Mouse (Mus musculus): ENCODE measurements at regions not wholly inside any gene's neighbourhood (a gene's known extent, or its start where the extent isn't known, plus 50 kb on each side); places are given as distances from the start of the nearest gene placed in this dataset.
A peak's percentile ranks its signal among the peaks of the same experiment; 100 is the strongest.

GRCm38 (mm10) chr6:95006485-95006884, 110.6 kb upstream of the Kbtbd8 start:
- 75% methylated on average over 2 of the region's 2 CpGs for WGBS
- no peak overlapping the region for H3K27ac ChIP-seq (ENCODE audit: low read length)
- no peaks in the 10 kb centered on the region for H3K4me1 ChIP-seq (ENCODE audit: control insufficient read depth, insufficient read depth, low read length)
- H3K27me3 ChIP-seq (ENCODE audit: control insufficient read depth, insufficient read depth, low read depth, low read length) = no peaks in the 10 kb centered on the region
- H3K9ac ChIP-seq (ENCODE audit: low read depth, low read length) = no peak overlapping the region
- no peaks in the 10 kb centered on the region for H3K36me3 ChIP-seq (ENCODE audit: control insufficient read depth, insufficient read depth, low read length)
- ATAC-seq = no peak
- H3K4me3 ChIP-seq (ENCODE audit: low read depth, low read length) = no peak overlapping the region
- no peak overlapping the region for H3K4me2 ChIP-seq (ENCODE audit: low read length)
- no peaks in the 10 kb centered on the region for H3K9me3 ChIP-seq (replicated peaks; ENCODE audit: control insufficient read depth, low read length, poor library complexity, severe bottlenecking)

- Histone ChIP-seq H3K36me3 (ENCODE audit: control insufficient read depth, insufficient read depth, low read length) (no peaks in the 10 kb centered on the region), H3K9me3 (replicated peaks; ENCODE audit: control insufficient read depth, low read length, poor library complexity, severe bottlenecking) (no peaks in the 10 kb centered on the region), H3K27me3 (ENCODE audit: control insufficient read depth, insufficient read depth, low read depth, low read length) (no peaks in the 10 kb centered on the region), H3K9ac (ENCODE audit: low read depth, low read length) (no peak overlapping the region), H3K4me3 (ENCODE audit: low read depth, low read length) (no peak overlapping the region), H3K4me2 (ENCODE audit: low read length) (no peak overlapping the region), H3K27ac (ENCODE audit: low read length) (no peak overlapping the region), H3K4me1 (ENCODE audit: control insufficient read depth, insufficient read depth, low read length) (no peaks in the 10 kb centered on the region)
- 60% methylated on average over 3 of the region's 3 CpGs for WGBS
- no peak for ATAC-seq
These were observed 113.3 kb upstream of the Kbtbd8 start for GRCm38 (mm10) chr6:95003716-95004115.

- no peak overlapping the region for H3K9ac ChIP-seq (ENCODE audit: low read depth, low read length)
- no peak overlapping the region for H3K4me3 ChIP-seq (ENCODE audit: low read depth, low read length)
- 75% methylated on average over 4 of the region's 4 CpGs for WGBS
- no peaks in the 10 kb centered on the region for H3K36me3 ChIP-seq (ENCODE audit: control insufficient read depth, insufficient read depth, low read length)
- H3K4me1 ChIP-seq (ENCODE audit: control insufficient read depth, insufficient read depth, low read length) = no peaks in the 10 kb centered on the region
- H3K27me3 ChIP-seq (ENCODE audit: control insufficient read depth, insufficient read depth, low read depth, low read length) = no peaks in the 10 kb centered on the region
- H3K27ac ChIP-seq (ENCODE audit: low read length) = no peak overlapping the region
- ATAC-seq = no peak
- no peaks in the 10 kb centered on the region for H3K9me3 ChIP-seq (replicated peaks; ENCODE audit: control insufficient read depth, low read length, poor library complexity, severe bottlenecking)
- H3K4me2 ChIP-seq (ENCODE audit: low read length) = no peak overlapping the region
These were observed 117.5 kb upstream of the Kbtbd8 start for GRCm38 (mm10) chr6:94999562-94999961.

- ATAC-seq = no peak
- WGBS = 50% methylated on average over 6 of the region's 6 CpGs
- H3K4me1 ChIP-seq (ENCODE audit: control insufficient read depth, insufficient read depth, low read length) = no peaks in the 10 kb centered on the region
These were observed 118.0 kb upstream of the Kbtbd8 start for GRCm38 (mm10) chr6:94999002-94999401.

GRCm38 (mm10) chr6:94998371-94998770, 118.7 kb upstream of the Kbtbd8 start:
- no peaks in the 10 kb centered on the region for H3K36me3 ChIP-seq (ENCODE audit: control insufficient read depth, insufficient read depth, low read length)
- H3K9ac ChIP-seq (ENCODE audit: low read depth, low read length) = no peak overlapping the region
- no peak overlapping the region for H3K4me3 ChIP-seq (ENCODE audit: low read depth, low read length)
- no peaks in the 10 kb centered on the region for H3K9me3 ChIP-seq (replicated peaks; ENCODE audit: control insufficient read depth, low read length, poor library complexity, severe bottlenecking)
- H3K27ac ChIP-seq (ENCODE audit: low read length) = no peak overlapping the region
- whole genome bisulfite sequencing = 88% methylated on average over 2 of the region's 2 CpGs
- ATAC-seq = no peak
- H3K4me2 ChIP-seq (ENCODE audit: low read length) = no peak overlapping the region
- H3K27me3 ChIP-seq (ENCODE audit: control insufficient read depth, insufficient read depth, low read depth, low read length) = no peaks in the 10 kb centered on the region
- H3K4me1 ChIP-seq (ENCODE audit: control insufficient read depth, insufficient read depth, low read length) = no peaks in the 10 kb centered on the region

More at GRCm38 (mm10) chr6:94999002-94999401, 118.0 kb upstream of the Kbtbd8 start:
- Histone ChIP-seq H3K27me3 (ENCODE audit: control insufficient read depth, insufficient read depth, low read depth, low read length) (no peaks in the 10 kb centered on the region), H3K9me3 (replicated peaks; ENCODE audit: control insufficient read depth, low read length, poor library complexity, severe bottlenecking) (no peaks in the 10 kb centered on the region), H3K4me2 (ENCODE audit: low read length) (no peak overlapping the region), H3K4me3 (ENCODE audit: low read depth, low read length) (no peak overlapping the region), H3K9ac (ENCODE audit: low read depth, low read length) (no peak overlapping the region), H3K27ac (ENCODE audit: low read length) (no peak overlapping the region), H3K36me3 (ENCODE audit: control insufficient read depth, insufficient read depth, low read length) (no peaks in the 10 kb centered on the region)

- Histone ChIP-seq H3K9me3 (replicated peaks; ENCODE audit: control insufficient read depth, low read length, poor library complexity, severe bottlenecking) (no peaks in the 10 kb centered on the region), H3K4me1 (ENCODE audit: control insufficient read depth, insufficient read depth, low read length) (no peaks in the 10 kb centered on the region), H3K27me3 (ENCODE audit: control insufficient read depth, insufficient read depth, low read depth, low read length) (no peaks in the 10 kb centered on the region), H3K9ac (ENCODE audit: low read depth, low read length) (no peak overlapping the region), H3K27ac (ENCODE audit: low read length) (no peak overlapping the region), H3K4me3 (ENCODE audit: low read depth, low read length) (no peak overlapping the region), H3K36me3 (ENCODE audit: control insufficient read depth, insufficient read depth, low read length) (no peaks in the 10 kb centered on the region), H3K4me2 (ENCODE audit: low read length) (no peak overlapping the region)
- no peak for ATAC-seq
- 100% methylated on average over 1 of the region's 1 CpGs for WGBS
These were observed 122.7 kb upstream of the Kbtbd8 start for GRCm38 (mm10) chr6:94994376-94994775.

GRCm38 (mm10) chr6:94987427-94987826, 129.6 kb upstream of the Kbtbd8 start:
- 32% methylated on average over 5 of the region's 5 CpGs for WGBS
- H3K27me3 ChIP-seq (ENCODE audit: control insufficient read depth, insufficient read depth, low read depth, low read length) = no peaks in the 10 kb centered on the region
- H3K4me2 ChIP-seq (ENCODE audit: low read length) = no peak overlapping the region
- no peak for ATAC-seq
- no peaks in the 10 kb centered on the region for H3K9me3 ChIP-seq (replicated peaks; ENCODE audit: control insufficient read depth, low read length, poor library complexity, severe bottlenecking)
- H3K4me3 ChIP-seq (ENCODE audit: low read depth, low read length) = no peak overlapping the region
- H3K9ac ChIP-seq (ENCODE audit: low read depth, low read length) = no peak overlapping the region
- H3K4me1 ChIP-seq (ENCODE audit: control insufficient read depth, insufficient read depth, low read length) = no peaks in the 10 kb centered on the region
- H3K36me3 ChIP-seq (ENCODE audit: control insufficient read depth, insufficient read depth, low read length) = no peaks in the 10 kb centered on the region
- no peak overlapping the region for H3K27ac ChIP-seq (ENCODE audit: low read length)

- Histone ChIP-seq H3K27ac (ENCODE audit: low read length) (no peak overlapping the region), H3K4me2 (ENCODE audit: low read length) (no peak overlapping the region), H3K27me3 (ENCODE audit: control insufficient read depth, insufficient read depth, low read depth, low read length) (no peaks in the 10 kb centered on the region), H3K9me3 (replicated peaks; ENCODE audit: control insufficient read depth, low read length, poor library complexity, severe bottlenecking) (no peaks in the 10 kb centered on the region), H3K9ac (ENCODE audit: low read depth, low read length) (no peak overlapping the region), H3K4me3 (ENCODE audit: low read depth, low read length) (no peak overlapping the region), H3K4me1 (ENCODE audit: control insufficient read depth, insufficient read depth, low read length) (no peaks in the 10 kb centered on the region), H3K36me3 (ENCODE audit: control insufficient read depth, insufficient read depth, low read length) (no peaks in the 10 kb centered on the region)
- 20% methylated on average over 4 of the region's 4 CpGs for WGBS
- ATAC-seq = peak; percentile 84
These were observed 130.7 kb upstream of the Kbtbd8 start for GRCm38 (mm10) chr6:94986346-94986745.

GRCm38 (mm10) chr6:94984411-94984895, 132.6 kb upstream of the Kbtbd8 start:
- Histone ChIP-seq H3K4me3 (ENCODE audit: low read depth, low read length) (no peak overlapping the region), H3K4me1 (ENCODE audit: control insufficient read depth, insufficient read depth, low read length) (no peaks in the 10 kb centered on the region), H3K27ac (ENCODE audit: low read length) (no peak overlapping the region), H3K9ac (ENCODE audit: low read depth, low read length) (no peak overlapping the region), H3K27me3 (ENCODE audit: control insufficient read depth, insufficient read depth, low read depth, low read length) (no peaks in the 10 kb centered on the region), H3K9me3 (replicated peaks; ENCODE audit: control insufficient read depth, low read length, poor library complexity, severe bottlenecking) (no peaks in the 10 kb centered on the region), H3K4me2 (ENCODE audit: low read length) (no peak overlapping the region), H3K36me3 (ENCODE audit: control insufficient read depth, insufficient read depth, low read length) (no peaks in the 10 kb centered on the region)
- WGBS = 93% methylated on average over 3 of the region's 3 CpGs
- no peak for ATAC-seq
